Mouse (Mus musculus) CH12.LX (cell line): ENCODE results near the gene Rhox4a. TPM values are rescaled to one million over a fixed set of nuclear protein-coding genes. Genes with fewer than 3 reads are reported as not detected.
"Not testable (repeated sequence)": the region's sequence is repeated elsewhere in the genome, so short reads cannot be mapped to it uniquely, and the experiment has no call there.

ENCODE experiments used
- DNase-seq: peaks from one replicate; pipeline ENCODE4 v3.0.0-alpha.2; 2013; ENCODE audit errors: extremely low read depth
- H3K27ac ChIP-seq: 2 replicates; pipeline ENCODE4 v1.5.1; 2012; ENCODE audit warnings: low read depth, mild to moderate bottlenecking, control low read depth, moderate library complexity; ENCODE audit not compliant: insufficient read depth
- H3K27me3 ChIP-seq: replicated peaks from 2 replicates; pipeline ENCODE3; 2012; ENCODE audit warnings: inconsistent platforms
- H3K36me3 ChIP-seq, 2 experiments: replicated peaks in 1 of 2; 2 replicates each; pipeline versions ENCODE3 to v1.6.1; 2012; ENCODE audit warnings: inconsistent platforms in 1 of 2, low read length in 1 of 2, mild to moderate bottlenecking in 1 of 2, mixed read lengths in 1 of 2, moderate library complexity in 1 of 2; ENCODE audit not compliant: control insufficient read depth in 1 of 2, insufficient read depth in 1 of 2
- H3K4me1 ChIP-seq, 2 experiments: 2 replicates each; pipeline ENCODE4 v1.6.1; 2012; ENCODE audit warnings: inconsistent platforms in 1 of 2, moderate library complexity in 1 of 2; ENCODE audit not compliant: insufficient read depth in 2 of 2, control insufficient read depth in 1 of 2
- H3K4me2 ChIP-seq: 2 replicates; pipeline ENCODE4 v1.6.1; 2012; ENCODE audit warnings: low read depth, mild to moderate bottlenecking, control low read depth; ENCODE audit not compliant: poor library complexity, insufficient read depth, severe bottlenecking
- H3K4me3 ChIP-seq, 3 experiments: fragments of 150-350 bp in 1 of 3; sonication (generic) in 1 of 3; replicated peaks in 1 of 3; 2 replicates each; pipeline versions ENCODE3 to v1.5.1; 2011 to 2012; ENCODE audit warnings: low read depth in 2 of 3, low read length in 2 of 3, mild to moderate bottlenecking in 2 of 3, moderate library complexity in 2 of 3, control low read depth in 1 of 3, improper control_type of control experiment in 1 of 3, inconsistent platforms in 1 of 3, mixed read lengths in 1 of 3; ENCODE audit not compliant: poor library complexity in 1 of 3
- H3K79me2 ChIP-seq: replicated peaks from 2 replicates; pipeline ENCODE4 v1.6.1; 2012; ENCODE audit warnings: mild to moderate bottlenecking, moderate library complexity; ENCODE audit not compliant: control insufficient read depth, poor library complexity, insufficient read depth, severe bottlenecking; ENCODE audit errors: extremely low read depth
- H3K9ac ChIP-seq: 2 replicates; pipeline ENCODE4 v1.6.1; 2012; ENCODE audit warnings: low read depth, mild to moderate bottlenecking, control low read depth, moderate library complexity; ENCODE audit not compliant: insufficient read depth
- H3K9me3 ChIP-seq: replicated peaks from 2 replicates; pipeline ENCODE3; 2012; ENCODE audit warnings: low read length, inconsistent platforms, mixed read lengths
- dilution Hi-C: fragments of 300-500 bp; cut with MboI; formaldehyde crosslinking; loops from 2 replicates; pipeline ENCODE4 v1.14.3; 2020; ENCODE audit warnings: low sequenced_read_pairs; ENCODE audit not compliant: extremely low pct_unique_long_range_greater_than_20kb, extremely low pct_ligation_motif_present
- in situ Hi-C: fragments of 300-500 bp; cut with MboI; formaldehyde crosslinking; loops from 3 replicates; pipeline ENCODE4 v1.14.3; 2019; ENCODE audit warnings: low sequenced_read_pairs, low pct_ligation_motif_present, low pct_unique_long_range_greater_than_20kb, mixed read lengths
- polyA plus RNA-seq: library from polyadenylated mRNA; unstranded; fragments of >175 nt; gene quantifications from 2 replicates; pipeline ENCODE4 v1.2.1, GENCODE M21; 2012; ENCODE audit warnings: low read depth; ENCODE audit not compliant: insufficient read length
- total RNA-seq, 2 experiments: library from RNA; depleted of rRNA; stranded (reverse); fragments of 300-350 nt in 1 of 2; fragments of >200 nt in 1 of 2; gene quantifications; 2 replicates each; pipeline ENCODE4 v1.2.3; 2012 to 2014

Rhox4a gene
- total RNA-seq (2012; rRNA removed) = 3.8 and 4.8 TPM in 2 replicates
- 7.2 and 8.2 TPM in 2 replicates for total RNA-seq (2014; rRNA removed)
- polyA plus RNA-seq = 32.8 TPM in 1 of 2 replicates, not detected in the other

DNA sequence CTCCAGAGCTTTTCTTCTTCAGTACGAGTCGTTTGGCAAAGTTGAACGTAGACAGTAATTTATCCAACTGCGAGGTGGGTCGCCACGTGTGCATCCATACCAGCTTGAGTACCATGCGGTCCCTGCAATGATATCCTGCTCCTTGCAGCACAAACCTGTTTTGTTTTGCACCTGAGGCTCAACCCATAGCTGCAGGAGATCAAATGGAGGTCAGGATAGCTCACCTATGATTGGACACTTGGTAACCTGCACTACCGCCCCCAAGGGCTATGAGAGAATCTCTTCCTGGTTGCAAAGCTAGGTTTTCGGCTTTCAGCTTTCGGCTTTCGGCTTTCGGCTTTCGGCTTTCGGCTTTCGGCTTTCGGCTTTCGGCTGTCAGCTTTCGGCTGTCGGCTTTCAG, at the start of gene Rhox4a:
Gene Rhox4a (plus strand): TSS at position 301 of the 400 bp plus-strand sequence.
- H3K9me3 ChIP-seq, H3K27me3 ChIP-seq, in situ Hi-C loops, H3K27ac ChIP-seq, H3K4me1 ChIP-seq, H3K4me3 ChIP-seq, DNase-seq, H3K9ac ChIP-seq, H3K79me2 ChIP-seq, H3K4me2 ChIP-seq, dilution Hi-C loops, H3K36me3 ChIP-seq: not testable (repeated sequence)

DNA sequence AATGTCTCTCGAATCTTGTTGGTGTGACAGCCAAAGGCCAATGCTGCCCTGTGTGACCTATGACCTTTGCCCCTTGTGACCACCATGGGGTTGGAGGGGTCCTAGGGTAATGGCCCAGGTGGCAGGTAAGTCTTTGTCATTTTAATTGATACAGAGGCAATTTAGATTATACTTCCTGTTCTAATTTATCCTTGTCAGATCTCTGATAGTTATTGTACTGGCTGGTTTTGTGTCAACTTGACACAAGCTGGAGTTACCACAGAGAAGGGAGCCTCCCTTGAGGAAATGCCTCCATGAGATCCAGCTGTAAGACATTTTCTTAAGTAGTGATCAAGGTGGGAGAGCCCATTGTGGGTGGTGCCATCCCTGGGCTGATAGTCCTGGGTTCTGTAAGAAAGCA, 43.0 kb upstream of the Rhox4a start, which contains the start of gene Rhox1:
Gene Rhox1 (minus strand): TSS at position 101 of the 400 bp plus-strand sequence.
- in situ Hi-C loops = not testable (repeated sequence)

DNA sequence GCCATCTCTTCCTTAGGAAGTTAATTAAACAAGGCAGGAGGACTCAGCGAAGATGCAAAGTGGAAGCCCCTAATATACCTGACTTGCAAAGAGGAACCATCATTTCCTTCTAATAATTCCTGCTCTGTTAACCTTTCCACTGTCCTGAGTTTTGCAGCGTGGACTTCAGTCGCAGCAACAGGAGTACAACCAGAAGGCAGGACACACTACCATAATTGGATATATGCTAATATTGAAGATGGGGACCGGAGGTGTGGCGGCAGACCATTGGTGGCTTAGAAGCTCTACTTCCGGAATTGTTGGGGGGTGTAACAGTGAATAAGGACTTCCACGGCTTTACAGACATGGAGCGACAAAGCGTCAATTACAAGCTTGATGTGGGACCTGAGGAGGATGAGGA, 20.5 kb upstream of the Rhox4a start, which contains the start of gene Rhox2a:
Gene Rhox2a (plus strand): TSS at position 301 of the 400 bp plus-strand sequence.
- H3K36me3 ChIP-seq, in situ Hi-C loops, DNase-seq, H3K4me1 ChIP-seq, H3K9ac ChIP-seq, H3K4me2 ChIP-seq, H3K27me3 ChIP-seq, H3K4me3 ChIP-seq, H3K9me3 ChIP-seq, H3K27ac ChIP-seq, dilution Hi-C loops, H3K79me2 ChIP-seq: not testable (repeated sequence)

More for the DNA sequence above, 43.0 kb upstream of the Rhox4a start, which contains the start of gene Rhox1:
- H3K9me3 ChIP-seq, H3K36me3 ChIP-seq, DNase-seq, dilution Hi-C loops, H3K27me3 ChIP-seq, H3K4me2 ChIP-seq, H3K4me1 ChIP-seq, H3K27ac ChIP-seq, H3K79me2 ChIP-seq, H3K9ac ChIP-seq, H3K4me3 ChIP-seq: not testable (repeated sequence)

DNA sequence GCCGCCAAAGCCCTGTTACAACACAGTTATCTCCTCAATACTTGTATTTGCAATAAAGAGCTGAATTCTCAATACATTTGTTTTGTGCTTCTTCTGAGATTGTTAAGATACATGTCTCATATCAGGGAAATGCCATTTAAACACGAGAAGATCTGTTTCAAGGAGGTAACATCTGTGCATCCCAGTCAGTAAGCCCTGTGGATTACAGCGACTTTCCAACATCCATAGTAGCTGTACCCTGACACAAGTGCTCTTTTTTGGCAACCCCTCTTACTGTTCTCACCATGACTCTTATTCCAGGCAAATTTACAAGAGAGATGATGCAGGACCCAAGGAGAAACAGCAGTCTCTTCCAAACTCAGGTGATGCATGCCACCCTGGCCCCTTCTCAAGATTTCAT, 15.5 kb upstream of the Rhox4a start, which contains the start of gene Rhox3a:
Gene Rhox3a (plus strand): TSS at position 301 of the 400 bp plus-strand sequence.
- H3K9me3 ChIP-seq, H3K27me3 ChIP-seq, in situ Hi-C loops, H3K4me3 ChIP-seq, H3K36me3 ChIP-seq, DNase-seq, H3K4me1 ChIP-seq, H3K4me2 ChIP-seq, H3K27ac ChIP-seq, H3K9ac ChIP-seq, dilution Hi-C loops, H3K79me2 ChIP-seq: not testable (repeated sequence)

Other genes with a start within 250 kb of the Rhox4a start
- gene Sowahd, start 216.5 kb upstream of the Rhox4a start, total RNA-seq (2012; rRNA removed) = not detected in 2 replicates
- not detected in 2 replicates for gene Sowahd, start 216.5 kb upstream of the Rhox4a start, total RNA-seq (2014; rRNA removed)
- not detected in 2 replicates for gene Sowahd, start 216.5 kb upstream of the Rhox4a start, polyA plus RNA-seq
- gene Rpl39, start 179.9 kb upstream of the Rhox4a start, total RNA-seq (2012; rRNA removed) = 2,172 and 2,270 TPM in 2 replicates
- 1,227 and 1,249 TPM in 2 replicates for gene Rpl39, start 179.9 kb upstream of the Rhox4a start, total RNA-seq (2014; rRNA removed)
- gene Rpl39, start 179.9 kb upstream of the Rhox4a start, polyA plus RNA-seq = 2,129 and 2,542 TPM in 2 replicates
- gene Upf3b, start 155.0 kb upstream of the Rhox4a start, total RNA-seq (2012; rRNA removed) = 14.2 and 15.2 TPM in 2 replicates
- 13.4 and 15.7 TPM in 2 replicates for gene Upf3b, start 155.0 kb upstream of the Rhox4a start, total RNA-seq (2014; rRNA removed)
- gene Upf3b, start 155.0 kb upstream of the Rhox4a start, polyA plus RNA-seq = 49.6 and 57.7 TPM in 2 replicates
- gene Nkap, start 138.5 kb upstream of the Rhox4a start, total RNA-seq (2012; rRNA removed) = 10.5 and 11.6 TPM in 2 replicates
- gene Nkap, start 138.5 kb upstream of the Rhox4a start, total RNA-seq (2014; rRNA removed) = 19.4 TPM in 2 replicates
- 17.4 and 28.2 TPM in 2 replicates for gene Nkap, start 138.5 kb upstream of the Rhox4a start, polyA plus RNA-seq
- not detected in 2 replicates for gene Akap14, start 96.5 kb upstream of the Rhox4a start, total RNA-seq (2012; rRNA removed)
- gene Akap14, start 96.5 kb upstream of the Rhox4a start, total RNA-seq (2014; rRNA removed) = not detected in 2 replicates
- gene Akap14, start 96.5 kb upstream of the Rhox4a start, polyA plus RNA-seq = 0.17 TPM in 1 of 2 replicates, not detected in the other
- gene Ndufa1, start 74.2 kb upstream of the Rhox4a start, total RNA-seq (2012; rRNA removed) = 268 and 273 TPM in 2 replicates
- gene Ndufa1, start 74.2 kb upstream of the Rhox4a start, total RNA-seq (2014; rRNA removed) = 165 and 188 TPM in 2 replicates
- gene Ndufa1, start 74.2 kb upstream of the Rhox4a start, polyA plus RNA-seq = 190 and 191 TPM in 2 replicates
- gene Rnf113a1, start 74.1 kb upstream of the Rhox4a start, total RNA-seq (2012; rRNA removed) = 9.6 and 12.5 TPM in 2 replicates
- 10.0 and 11.0 TPM in 2 replicates for gene Rnf113a1, start 74.1 kb upstream of the Rhox4a start, total RNA-seq (2014; rRNA removed)
- 9.9 and 11.1 TPM in 2 replicates for gene Rnf113a1, start 74.1 kb upstream of the Rhox4a start, polyA plus RNA-seq
- gene Gm9, start 54.3 kb upstream of the Rhox4a start, total RNA-seq (2012; rRNA removed) = not detected in 2 replicates
- gene Gm9, start 54.3 kb upstream of the Rhox4a start, total RNA-seq (2014; rRNA removed) = not detected in 2 replicates
- not detected in 2 replicates for gene Gm9, start 54.3 kb upstream of the Rhox4a start, polyA plus RNA-seq
- not detected in 2 replicates for gene Rhox1, start 43.1 kb upstream of the Rhox4a start, total RNA-seq (2012; rRNA removed)
- gene Rhox1, start 43.1 kb upstream of the Rhox4a start, total RNA-seq (2014; rRNA removed) = not detected in 2 replicates
- not detected in 2 replicates for gene Rhox1, start 43.1 kb upstream of the Rhox4a start, polyA plus RNA-seq
- 0.21 TPM in 1 of 2 replicates, not detected in the other for gene Rhox2a, start 20.4 kb upstream of the Rhox4a start, total RNA-seq (2012; rRNA removed)
- not detected in 2 replicates for gene Rhox2a, start 20.4 kb upstream of the Rhox4a start, total RNA-seq (2014; rRNA removed)
- gene Rhox2a, start 20.4 kb upstream of the Rhox4a start, polyA plus RNA-seq = not detected in 2 replicates
- not detected in 2 replicates for gene Rhox3a, start 15.4 kb upstream of the Rhox4a start, total RNA-seq (2012; rRNA removed)
- not detected in 2 replicates for gene Rhox3a, start 15.4 kb upstream of the Rhox4a start, total RNA-seq (2014; rRNA removed)
- gene Rhox3a, start 15.4 kb upstream of the Rhox4a start, polyA plus RNA-seq = 0.52 TPM in 1 of 2 replicates, not detected in the other
- gene Rhox3a2, start 114.7 kb downstream of the Rhox4a start, total RNA-seq (2012; rRNA removed) = not detected in 2 replicates
- gene Rhox3a2, start 114.7 kb downstream of the Rhox4a start, total RNA-seq (2014; rRNA removed) = not detected in 2 replicates
- not detected in 2 replicates for gene Rhox3a2, start 114.7 kb downstream of the Rhox4a start, polyA plus RNA-seq
- 1.7 TPM in 1 of 2 replicates, not detected in the other for gene Rhox4a2, start 125.5 kb downstream of the Rhox4a start, total RNA-seq (2012; rRNA removed)
- 9.8 and 16.4 TPM in 2 replicates for gene Rhox4a2, start 125.5 kb downstream of the Rhox4a start, total RNA-seq (2014; rRNA removed)
- gene Rhox4a2, start 125.5 kb downstream of the Rhox4a start, polyA plus RNA-seq = 0.36 and 36.6 TPM in 2 replicates
- gene Rhox2b, start 146.7 kb downstream of the Rhox4a start, total RNA-seq (2012; rRNA removed) = not detected in 2 replicates
- gene Rhox2b, start 146.7 kb downstream of the Rhox4a start, total RNA-seq (2014; rRNA removed) = 0.34 TPM in 1 of 2 replicates, not detected in the other
- gene Rhox2b, start 146.7 kb downstream of the Rhox4a start, polyA plus RNA-seq = 0.35 TPM in 1 of 2 replicates, not detected in the other
- 1.6 and 3.9 TPM in 2 replicates for gene Rhox4b, start 167.2 kb downstream of the Rhox4a start, total RNA-seq (2012; rRNA removed)
- not detected in 2 replicates for gene Rhox4b, start 167.2 kb downstream of the Rhox4a start, total RNA-seq (2014; rRNA removed)
- gene Rhox4b, start 167.2 kb downstream of the Rhox4a start, polyA plus RNA-seq = 0.51 and 0.56 TPM in 2 replicates
- gene Rhox2c, start 188.3 kb downstream of the Rhox4a start, total RNA-seq (2012; rRNA removed) = not detected in 2 replicates
- not detected in 2 replicates for gene Rhox2c, start 188.3 kb downstream of the Rhox4a start, total RNA-seq (2014; rRNA removed)
- gene Rhox2c, start 188.3 kb downstream of the Rhox4a start, polyA plus RNA-seq = not detected in 2 replicates
- gene Rhox3c, start 193.2 kb downstream of the Rhox4a start, total RNA-seq (2012; rRNA removed) = not detected in 2 replicates
- gene Rhox3c, start 193.2 kb downstream of the Rhox4a start, total RNA-seq (2014; rRNA removed) = not detected in 2 replicates
- gene Rhox3c, start 193.2 kb downstream of the Rhox4a start, polyA plus RNA-seq = not detected in 2 replicates
- gene Rhox4c, start 215.0 kb downstream of the Rhox4a start, total RNA-seq (2012; rRNA removed) = not detected in 2 replicates
- gene Rhox4c, start 215.0 kb downstream of the Rhox4a start, total RNA-seq (2014; rRNA removed) = not detected in 2 replicates
- not detected in 2 replicates for gene Rhox4c, start 215.0 kb downstream of the Rhox4a start, polyA plus RNA-seq
- not detected in 2 replicates for gene Rhox2d, start 228.1 kb downstream of the Rhox4a start, total RNA-seq (2012; rRNA removed)
- gene Rhox2d, start 228.1 kb downstream of the Rhox4a start, total RNA-seq (2014; rRNA removed) = not detected in 2 replicates
- gene Rhox2d, start 228.1 kb downstream of the Rhox4a start, polyA plus RNA-seq = not detected in 2 replicates
- gene Rhox4d, start 249.0 kb downstream of the Rhox4a start, total RNA-seq (2012; rRNA removed) = not detected in 2 replicates
- gene Rhox4d, start 249.0 kb downstream of the Rhox4a start, total RNA-seq (2014; rRNA removed) = not detected in 2 replicates
- 0.33 TPM in 1 of 2 replicates, not detected in the other for gene Rhox4d, start 249.0 kb downstream of the Rhox4a start, polyA plus RNA-seq